Mouse (Mus musculus): Measurements from ENCODE around the gene Dnah9. TPM values are rescaled to one million over a fixed set of nuclear protein-coding genes. Genes with fewer than 3 reads are reported as not detected.

Gene Dnah9
- under 1 TPM in 1 of 4 experiments, not detected in 3; 0.09 TPM for total RNA-seq (2022)

GRCm38 (mm10) chr11:66167801-66168651 is at the start of gene Dnah9:
Gene Dnah9, minus strand, starts transcription at chr11:66168551.
- peak; percentile 11 for DNase-seq (ENCODE audit: low spot score)

GRCm38 (mm10) chr11:66188627-66189287 is 20.4 kb upstream of the Dnah9 start:
- DNase-seq (ENCODE audit: low spot score), result peak; percentile 56

DNA sequence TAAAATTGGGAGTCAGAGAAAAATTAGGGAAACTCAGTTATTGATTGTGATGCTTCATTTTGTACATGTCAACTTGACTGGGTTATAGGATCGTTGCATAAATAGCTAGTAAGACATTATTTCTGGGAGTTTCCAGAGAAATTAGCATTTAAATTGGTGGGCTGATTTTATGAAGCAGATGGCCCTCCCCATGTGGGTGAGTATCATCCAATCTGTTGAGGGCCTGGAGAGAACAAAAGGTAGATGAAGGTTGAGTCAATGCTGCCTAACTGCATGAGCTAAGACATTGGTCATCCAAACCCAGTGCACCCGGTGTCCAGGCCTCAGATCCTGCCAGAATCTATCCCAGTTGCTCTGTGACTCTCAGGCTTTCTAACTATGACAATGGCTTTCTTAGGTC is 19.8 kb upstream of the Dnah9 start:
- no peak for DNase-seq (ENCODE audit: low spot score)

DNA sequence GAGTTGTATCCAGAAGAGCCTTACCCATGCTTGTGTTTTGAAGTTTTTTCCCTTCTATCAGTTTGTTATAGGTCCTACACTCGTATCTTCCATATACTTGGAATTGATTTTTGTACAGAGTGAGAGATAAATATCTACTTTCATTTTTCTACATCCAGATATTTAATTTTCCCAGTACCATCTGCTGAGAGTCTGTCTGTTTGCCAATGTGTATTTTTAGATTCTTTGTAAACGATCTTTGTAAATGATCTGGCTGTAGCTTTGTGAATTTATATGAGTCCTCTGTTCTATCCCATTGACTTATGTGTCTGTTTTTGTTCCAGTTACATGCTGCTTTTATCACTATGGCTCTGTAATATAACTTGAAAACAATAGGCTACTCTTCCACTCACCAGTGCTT is 9.4 kb upstream of the Dnah9 start:
- no peak for DNase-seq (ENCODE audit: low spot score)

GRCm38 (mm10) chr11:66164022-66164421 is 4.3 kb downstream of the Dnah9 start:
- DNase-seq (ENCODE audit: low spot score), result no peak

GRCm38 (mm10) chr11:66140631-66141252 is 27.6 kb downstream of the Dnah9 start:
- no peak for DNase-seq (ENCODE audit: low spot score)

DNA sequence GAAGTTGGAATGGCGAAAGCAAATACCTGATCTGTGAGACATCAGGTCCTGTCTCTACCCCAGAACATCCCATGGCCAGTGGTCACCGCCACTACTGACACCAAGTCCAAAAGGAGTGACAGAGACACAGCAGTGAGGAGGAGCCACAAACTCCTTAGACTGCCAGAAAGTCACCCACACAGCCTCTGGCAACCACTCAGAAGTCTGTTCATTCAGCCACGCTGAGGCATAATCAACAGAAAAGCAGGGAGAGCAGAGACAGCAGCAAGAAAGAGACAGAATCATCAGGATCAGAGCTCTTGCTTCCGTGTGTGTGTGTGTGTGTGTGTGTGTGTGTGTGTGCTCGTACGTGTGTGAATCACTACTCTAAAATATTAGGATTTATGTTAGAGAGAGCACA is 33.5 kb downstream of the Dnah9 start:
- no peak for DNase-seq (ENCODE audit: low spot score)

DNA sequence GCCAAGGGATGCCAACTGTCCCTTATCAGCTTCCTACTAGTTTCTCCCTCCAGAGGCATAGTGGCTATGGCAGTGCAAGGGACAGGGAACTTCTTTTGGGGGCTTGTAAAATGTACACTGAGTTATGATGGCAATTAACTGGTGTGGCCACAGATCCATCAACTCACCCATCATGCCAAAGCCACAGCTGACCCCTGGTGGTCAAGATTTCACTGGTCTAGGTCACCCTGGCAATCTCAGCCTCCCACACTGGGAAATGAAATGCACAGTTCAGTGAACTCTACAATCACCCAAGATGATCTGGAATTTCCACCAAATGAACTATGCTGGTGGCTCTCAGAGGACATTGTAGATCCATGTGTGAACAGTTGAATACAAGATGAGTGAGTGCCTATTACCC is 42.2 kb downstream of the Dnah9 start:
- no peak for DNase-seq (ENCODE audit: low spot score)

DNA sequence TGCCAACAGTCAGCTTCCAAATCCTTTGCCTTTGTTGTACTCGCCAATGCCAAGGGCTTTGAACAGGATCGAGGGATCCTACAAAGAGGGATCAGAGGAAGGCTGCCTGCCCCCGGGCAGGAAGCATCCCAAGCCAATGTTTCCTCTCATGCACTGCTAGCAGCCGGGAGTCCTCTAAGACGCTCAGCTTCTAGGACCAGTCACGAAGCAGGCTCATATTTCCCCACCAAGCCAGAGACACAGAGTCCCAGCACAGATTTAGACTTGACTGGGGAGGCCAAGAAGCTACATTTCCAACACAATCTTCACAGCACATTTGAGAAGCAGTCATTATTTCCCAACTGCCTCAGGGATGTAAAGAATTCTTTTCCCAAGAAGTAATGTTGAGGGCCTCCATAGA is 43.9 kb downstream of the Dnah9 start:
- no peak for DNase-seq (ENCODE audit: low spot score)

DNA sequence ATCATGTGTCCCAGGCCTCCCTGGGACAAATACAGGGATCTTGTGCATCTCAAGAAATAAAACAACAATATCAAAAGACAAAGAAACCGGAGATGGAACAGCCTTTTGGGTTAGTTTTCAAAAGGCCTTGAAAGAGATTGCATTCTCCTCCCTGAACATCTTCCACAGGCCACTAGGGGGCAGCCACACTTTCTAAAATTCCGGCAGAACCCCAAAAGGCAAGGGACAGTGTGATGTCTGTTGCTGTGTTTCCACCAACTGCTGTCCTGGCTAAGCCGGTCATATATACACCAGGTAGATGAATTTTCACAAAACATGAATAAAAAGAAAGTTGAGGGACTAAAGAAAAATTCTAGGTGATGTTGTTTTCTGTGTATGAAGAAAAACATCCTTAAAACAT is 46.3 kb downstream of the Dnah9 start:
- DNase-seq (ENCODE audit: low spot score), result peak; percentile 14

DNA sequence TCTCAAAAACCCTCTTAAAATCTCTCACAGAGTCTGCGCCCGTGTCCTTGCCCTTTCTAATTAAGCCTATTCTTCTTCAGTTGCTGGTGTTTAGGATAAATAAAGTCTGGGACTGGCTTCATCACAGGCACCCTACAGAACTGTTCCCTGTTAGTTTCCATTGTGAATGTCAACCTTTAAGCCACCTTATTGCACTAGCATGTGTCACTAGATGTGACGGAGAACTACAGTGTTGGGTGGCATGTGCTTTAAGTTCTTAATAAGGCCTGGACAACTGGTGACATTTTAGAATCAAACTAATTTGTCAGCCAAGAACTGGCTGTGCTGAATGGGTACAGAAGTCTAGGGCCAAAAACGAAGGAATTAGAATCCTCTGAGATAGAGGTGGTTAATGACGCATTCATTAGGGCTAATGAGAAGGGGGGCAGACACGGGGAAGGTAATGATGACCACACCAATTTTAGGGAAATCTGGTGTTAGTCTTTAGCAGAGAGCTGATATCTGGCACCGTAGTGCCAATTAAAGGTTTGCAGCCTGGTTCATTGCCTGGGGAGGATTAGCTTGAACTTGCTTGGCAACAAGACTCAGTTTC is 84.6 kb downstream of the Dnah9 start:
- DNase-seq (ENCODE audit: low spot score), result no peak

DNA sequence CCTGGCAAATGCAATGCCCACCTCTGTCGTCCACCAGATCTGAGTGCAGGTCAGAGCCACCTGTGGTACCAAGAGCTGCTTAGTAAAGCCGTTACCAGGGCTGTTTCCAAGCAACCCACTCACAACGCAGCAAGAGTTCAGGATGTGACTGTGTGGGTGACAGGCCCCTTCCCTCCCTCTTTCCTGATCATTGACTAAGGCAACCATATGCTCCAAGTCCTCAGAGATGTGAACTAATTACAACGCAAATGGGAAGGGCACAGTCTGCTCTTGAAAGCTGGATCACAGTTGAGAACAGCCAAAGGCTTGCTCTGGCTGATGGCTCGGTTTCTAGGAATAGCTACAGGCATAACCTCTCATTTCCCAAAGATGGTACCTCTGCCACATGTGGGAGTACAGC is 95.4 kb downstream of the Dnah9 start:
- DNase-seq (ENCODE audit: low spot score), result no peak

DNA sequence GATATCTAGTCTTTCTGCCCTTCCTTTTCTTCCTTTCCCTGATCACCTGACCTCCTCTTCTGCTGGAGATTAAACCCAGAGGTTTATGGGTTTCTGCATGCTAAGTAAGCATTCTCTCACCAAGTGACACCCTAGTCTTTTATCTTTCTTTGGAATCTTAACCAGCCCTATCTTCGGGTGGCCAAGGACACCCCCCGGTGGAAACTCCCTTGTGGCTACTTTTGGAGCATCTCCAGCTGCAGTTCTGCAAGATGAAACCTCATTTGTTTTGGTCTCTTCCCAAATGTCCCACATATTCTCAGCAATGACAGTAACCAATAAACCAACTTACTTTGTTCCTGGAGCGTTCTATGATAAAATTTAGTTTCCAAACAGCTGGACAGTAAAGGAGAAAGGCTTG is 109.4 kb downstream of the Dnah9 start:
- no peak for DNase-seq (ENCODE audit: low spot score)

- no peak for DNase-seq (ENCODE audit: low spot score)
Measured at GRCm38 (mm10) chr11:66051294-66051693, 117.1 kb downstream of the Dnah9 start.

DNA sequence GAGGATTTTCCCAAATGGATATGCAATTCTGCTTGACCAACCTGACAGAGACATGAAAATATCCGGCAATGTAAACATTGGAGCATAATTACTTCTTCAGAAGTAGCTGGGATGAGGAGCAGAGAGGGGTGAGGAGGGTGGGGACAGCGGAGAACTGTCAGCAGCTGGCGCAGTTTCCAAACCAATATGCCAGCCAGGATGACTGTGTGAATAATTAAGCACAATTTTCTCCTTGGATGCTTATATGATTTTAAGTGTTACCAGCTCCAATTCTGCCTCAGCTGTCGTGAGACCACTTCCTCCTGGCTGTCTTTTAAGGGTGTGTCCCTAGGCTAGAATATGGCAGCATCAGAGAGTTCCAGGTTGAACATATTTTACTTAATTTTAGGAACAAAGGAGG is 119.2 kb downstream of the Dnah9 start:
- DNase-seq (ENCODE audit: low spot score), result no peak

- no peak for DNase-seq (ENCODE audit: low spot score)
Measured at GRCm38 (mm10) chr11:66046594-66047193, 121.7 kb downstream of the Dnah9 start.

DNA sequence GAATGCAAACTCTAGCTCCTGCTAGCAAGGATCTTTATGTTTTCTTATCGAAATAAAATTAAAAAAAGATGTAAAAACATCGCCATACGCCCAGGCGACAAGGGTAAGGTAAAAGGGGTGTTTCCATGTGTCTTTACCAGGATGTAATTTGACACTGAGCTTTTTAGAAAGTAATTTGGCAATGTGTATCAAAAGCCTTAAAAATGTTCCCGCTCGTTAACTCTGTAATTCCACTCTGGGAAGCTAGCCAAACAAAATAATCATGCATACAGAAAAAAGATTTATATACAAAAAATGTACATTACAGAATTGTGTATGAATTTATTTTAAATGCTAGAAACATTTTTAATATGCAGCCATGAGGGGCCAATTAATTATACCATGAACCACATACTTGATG is 124.7 kb downstream of the Dnah9 start:
- DNase-seq (ENCODE audit: low spot score), result no peak

- no peak for DNase-seq (ENCODE audit: low spot score)
Measured at GRCm38 (mm10) chr11:66042531-66042930, 125.8 kb downstream of the Dnah9 start.

GRCm38 (mm10) chr11:66025728-66026127 is 142.6 kb downstream of the Dnah9 start:
- DNase-seq (ENCODE audit: low spot score), result no peak

DNA sequence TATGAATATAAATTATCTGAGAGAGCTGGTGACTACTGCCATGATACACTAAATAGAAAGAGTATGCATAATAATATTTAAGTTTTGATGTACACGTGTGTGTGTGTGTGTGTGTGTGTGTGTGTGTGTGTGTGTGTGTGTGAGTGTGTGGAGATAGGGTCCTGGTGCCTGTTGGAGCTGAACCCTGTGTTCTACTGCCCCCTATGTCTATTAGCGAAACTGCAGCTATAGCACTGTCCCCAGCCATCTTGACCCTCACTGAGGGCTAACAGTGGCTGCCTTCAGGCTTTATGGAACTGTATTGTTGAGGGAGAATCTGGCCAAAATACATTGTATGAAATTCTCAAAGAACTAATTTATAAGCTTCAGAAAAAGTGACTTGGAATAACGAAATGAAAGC is 192.5 kb downstream of the Dnah9 start:
- no peak for DNase-seq (ENCODE audit: low spot score)

DNA sequence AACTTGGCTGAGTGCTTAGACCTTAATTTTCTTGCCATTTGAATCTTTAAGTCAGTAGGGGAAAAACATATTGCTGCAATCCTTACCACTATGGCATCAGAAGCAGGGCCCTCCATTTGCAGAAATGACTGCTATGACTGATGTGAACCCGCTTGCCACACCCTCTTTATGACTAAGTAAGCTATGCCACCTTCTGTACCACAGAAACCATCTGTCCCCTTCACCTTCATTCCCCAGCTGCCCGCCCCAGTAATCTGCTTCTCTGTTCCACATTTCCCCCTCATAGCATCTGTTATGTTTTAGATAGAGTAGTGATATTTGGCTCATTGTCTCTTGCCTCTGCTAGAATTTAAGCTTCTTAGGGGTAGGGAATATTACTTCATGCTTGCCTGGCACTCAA is 237.6 kb downstream of the Dnah9 start:
- DNase-seq (ENCODE audit: low spot score), result no peak

DNA sequence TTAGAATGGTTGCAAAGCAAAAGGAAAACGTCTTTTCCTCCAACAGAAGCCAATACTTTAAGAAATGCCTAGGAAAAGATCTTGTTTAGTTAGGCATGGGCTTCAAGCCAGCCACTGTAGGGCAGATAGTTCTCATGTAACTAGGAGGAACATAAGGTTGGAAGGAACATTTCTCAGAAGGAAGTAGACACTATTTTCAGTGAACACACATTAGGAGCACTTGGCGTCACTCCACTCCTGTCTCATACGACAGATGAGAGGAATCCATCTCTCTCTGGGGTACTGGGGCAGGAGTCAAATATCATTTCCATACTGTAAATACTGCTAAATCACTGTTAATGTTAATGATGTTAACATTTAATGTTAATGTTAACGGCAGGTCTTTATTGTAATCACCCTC is 238.0 kb downstream of the Dnah9 start:
- DNase-seq (ENCODE audit: low spot score), result no peak
